Mouse (Mus musculus) midbrain, postnatal 0 days (tissue): ENCODE measurements around the gene Fgfr1op. TPM values are rescaled to one million over a fixed set of nuclear protein-coding genes. Genes with fewer than 3 reads are reported as not detected.
A peak's percentile ranks its signal among the peaks of the same experiment; 100 is the strongest.
"Not testable (repeated sequence)": the region's sequence is repeated elsewhere in the genome, so short reads cannot be mapped to it uniquely, and the experiment has no call there.

Experiments
- ATAC-seq: fragments of 200-750 bp; cut with Nextera tagmentation; 2 replicates; pipeline ENCODE4 v1.8.0; 2017; ENCODE audit warnings: moderate number of reproducible peaks, mild to moderate bottlenecking, moderate TSS enrichment, moderate library complexity; ENCODE audit not compliant: low FRiP score
- DNase-seq: peaks from one replicate; pipeline ENCODE4 v3.0.0-alpha.2; 2015; ENCODE audit warnings: low spot score
- H3K27ac ChIP-seq: fragments of 300-500 bp; sonication (generic); 2 replicates; pipeline ENCODE4 v1.5.1; 2014; ENCODE audit warnings: low read depth, mild to moderate bottlenecking, low read length, mixed read lengths
- H3K27me3 ChIP-seq: fragments of 300-500 bp; sonication (generic); 2 replicates; pipeline ENCODE4 v1.6.1; 2014; ENCODE audit warnings: low read length, control low read depth, mixed read lengths; ENCODE audit not compliant: insufficient read depth
- H3K36me3 ChIP-seq: fragments of 300-500 bp; sonication (generic); 2 replicates; pipeline ENCODE4 v1.6.1; 2014; ENCODE audit warnings: low read length, control low read depth, mixed read lengths; ENCODE audit not compliant: insufficient read depth
- H3K4me1 ChIP-seq: fragments of 300-500 bp; sonication (generic); 2 replicates; pipeline ENCODE4 v1.6.1; 2014; ENCODE audit warnings: mild to moderate bottlenecking, control low read depth, antibody characterized with exemption, low read length, mixed read lengths; ENCODE audit not compliant: insufficient read depth
- H3K4me2 ChIP-seq: fragments of 300-500 bp; sonication (generic); 2 replicates; pipeline ENCODE4 v1.6.1; 2014; ENCODE audit warnings: low read depth, mild to moderate bottlenecking, low read length, mixed read lengths; ENCODE audit not compliant: poor library complexity, severe bottlenecking
- H3K4me3 ChIP-seq: fragments of 300-500 bp; sonication (generic); 2 replicates; pipeline ENCODE4 v1.5.1; 2014; ENCODE audit warnings: low read depth, mild to moderate bottlenecking, low read length, moderate library complexity
- H3K9ac ChIP-seq: fragments of 300-500 bp; sonication (generic); replicated peaks from 2 replicates; pipeline ENCODE4 v1.6.1; 2014; ENCODE audit warnings: mild to moderate bottlenecking, low read length, moderate library complexity, mixed read lengths; ENCODE audit not compliant: poor library complexity, severe bottlenecking
- H3K9me3 ChIP-seq: fragments of 300-500 bp; sonication (generic); 2 replicates; pipeline ENCODE4 v1.6.1; 2016; ENCODE audit warnings: low read length, control low read depth
- CTCF ChIP-seq: IDR thresholded peaks from 2 replicates; pipeline ENCODE4 v1.5.1; 2016; ENCODE audit warnings: antibody characterized with exemption, mild to moderate bottlenecking
- WGBS: fragments of 180-500 bp; shearing (Covaris S2); extraction: QIAGEN DNeasy Blood & Tissue Kit; methylation state at CpG from one replicate; pipeline ENCODE4 v1.1.7; 2014; 5-methylcytosine and 5-hydroxymethylcytosine counted together
- polyA plus RNA-seq: library from polyadenylated mRNA; unstranded; fragments of >200 nt; fragmentation: Nextera tagmentation; extraction: Ambion mirVana; gene quantifications from 2 replicates; pipeline ENCODE4 v1.2.1, GENCODE M21; 2015
- total RNA-seq: library from RNA; depleted of rRNA; stranded (reverse); fragments of >200 nt; gene quantifications from 2 replicates; pipeline ENCODE4 v1.2.3, GENCODE M21; 2014

Fgfr1op gene
- total and polyA plus RNA-seq, 2 experiments from 2014 or later, result 13.2 to 16.6 TPM

- H3K9ac ChIP-seq, result not testable (repeated sequence)
Measured at GRCm38 (mm10) chr17:8160969-8161368, 4.3 kb upstream of the Fgfr1op start.

GRCm38 (mm10) chr17:8165608-8165945 is 276 bp downstream of the Fgfr1op start:
- H3K9me3 ChIP-seq, ATAC-seq, DNase-seq, H3K4me1 ChIP-seq, H3K27ac ChIP-seq, H3K27me3 ChIP-seq, H3K36me3 ChIP-seq, H3K9ac ChIP-seq: not testable (repeated sequence)
- Histone ChIP-seq H3K4me2 (peak overlapping the region; percentile 34; the same call in 1 of the 2 replicates), H3K4me3 (peak overlapping the region; percentile 40)
- WGBS, result 3% methylated on average over 31 of the region's 42 CpGs

More at GRCm38 (mm10) chr17:8160969-8161368, 4.3 kb upstream of the Fgfr1op start:
- not testable (repeated sequence) for H3K4me3 ChIP-seq, ATAC-seq, H3K9me3 ChIP-seq, H3K36me3 ChIP-seq, H3K4me2 ChIP-seq, H3K27ac ChIP-seq, DNase-seq, H3K27me3 ChIP-seq, H3K4me1 ChIP-seq
- WGBS, result 37% methylated on average over 2 of the region's 3 CpGs
- peak; percentile 64 for TF ChIP-seq CTCF

DNA sequence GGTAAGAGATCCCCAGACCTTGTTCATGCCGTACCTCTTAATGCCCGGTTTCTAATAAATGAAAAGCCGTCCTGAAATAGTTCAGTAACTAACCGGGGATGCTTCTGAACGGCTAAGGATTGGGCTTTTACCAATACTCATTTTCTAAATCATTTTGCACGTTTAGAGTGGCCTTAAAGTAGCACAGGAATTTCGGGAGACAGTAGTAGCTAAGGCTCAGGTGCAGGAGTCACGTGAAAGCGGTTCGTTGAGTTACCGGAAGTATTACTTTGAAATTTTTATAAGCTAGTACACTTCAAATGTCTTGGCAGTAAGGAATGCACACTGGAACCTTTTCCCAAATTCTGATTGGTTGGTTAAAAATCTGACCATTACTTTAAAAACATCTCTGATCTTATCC is 676 bp downstream of the Fgfr1op start:
- H3K4me1 ChIP-seq, H3K27me3 ChIP-seq, H3K9me3 ChIP-seq, H3K36me3 ChIP-seq, H3K9ac ChIP-seq, ATAC-seq, H3K27ac ChIP-seq, DNase-seq: not testable (repeated sequence)
- Histone ChIP-seq H3K4me3 (peak overlapping the region; percentile 40), H3K4me2 (peak overlapping the region; percentile 34; the same call in 1 of the 2 replicates)
- WGBS, result 2% methylated on average over 10 of the region's 11 CpGs

- ATAC-seq, H3K27me3 ChIP-seq, H3K4me3 ChIP-seq, DNase-seq, H3K9ac ChIP-seq, H3K4me1 ChIP-seq, H3K27ac ChIP-seq, H3K9me3 ChIP-seq: not testable (repeated sequence)
- 80% methylated on average over 1 of the region's 3 CpGs for WGBS
- Histone ChIP-seq H3K36me3 (peaks cover 14% of the 10 kb centered on the region), H3K4me2 (peak overlapping the region; percentile 18; the same call in 1 of the 2 replicates)
Measured at GRCm38 (mm10) chr17:8166454-8166853, 1.2 kb downstream of the Fgfr1op start.

DNA sequence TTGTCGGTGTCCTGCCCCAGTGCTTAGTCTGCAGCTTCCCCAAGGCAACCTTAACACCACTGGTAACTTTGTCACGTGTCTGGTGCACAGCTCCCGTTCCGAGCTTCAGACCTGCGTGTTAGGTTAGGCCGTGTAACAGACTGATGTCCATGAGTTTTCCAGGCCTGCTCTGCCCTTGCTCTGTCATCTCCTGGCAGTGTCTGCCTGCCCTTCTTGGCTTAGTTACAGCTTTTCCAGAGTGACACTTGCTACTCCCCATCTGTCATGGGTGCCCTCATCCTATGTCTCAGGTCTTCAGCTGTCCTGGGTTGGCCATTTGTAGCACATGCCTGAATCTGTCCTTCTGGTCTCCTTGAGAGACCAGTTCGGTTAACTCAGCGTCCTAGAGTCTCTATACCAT is 2.1 kb downstream of the Fgfr1op start:
- not testable (repeated sequence) for ATAC-seq, H3K9me3 ChIP-seq, H3K4me1 ChIP-seq, H3K27me3 ChIP-seq, H3K4me2 ChIP-seq, H3K27ac ChIP-seq, DNase-seq, H3K4me3 ChIP-seq, H3K9ac ChIP-seq
- peaks cover 22% of the 10 kb centered on the region for H3K36me3 ChIP-seq
- 95% methylated on average over 6 of the region's 8 CpGs for WGBS

DNA sequence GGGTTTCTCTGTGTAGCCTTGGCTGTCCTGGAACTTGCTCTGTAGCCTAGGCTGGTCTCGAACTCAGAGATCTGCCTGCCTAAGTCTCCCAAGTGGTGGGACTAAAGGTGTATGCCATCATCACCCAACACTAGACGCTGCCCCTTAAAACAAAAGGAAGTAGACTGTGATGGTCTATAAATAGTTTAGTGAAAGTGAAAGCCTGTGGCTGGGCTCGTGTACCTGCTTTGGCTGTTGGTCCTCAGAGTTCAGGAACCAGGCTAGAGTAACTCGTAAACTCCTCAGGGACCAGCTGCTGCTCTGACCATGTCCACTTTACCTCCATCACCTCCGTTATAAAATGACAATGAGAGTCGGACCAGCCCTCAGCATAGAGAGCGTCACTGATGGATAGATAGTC is 5.0 kb downstream of the Fgfr1op start:
- H3K9me3 ChIP-seq, result no peaks in the 10 kb centered on the region
- H3K4me2 ChIP-seq, result no peak overlapping the region
- DNase-seq (no peak), ATAC-seq (no peak)
- no peak overlapping the region for H3K9ac ChIP-seq
- peaks cover 40% of the 10 kb centered on the region for H3K36me3 ChIP-seq
- no peaks in the 10 kb centered on the region for H3K27me3 ChIP-seq
- H3K4me3 ChIP-seq, result no peak overlapping the region
- no peak overlapping the region for H3K27ac ChIP-seq
- no peaks in the 10 kb centered on the region for H3K4me1 ChIP-seq
- 94% methylated on average over 7 of the region's 7 CpGs for WGBS
- TF ChIP-seq CTCF, result no peak
